Mouse (Mus musculus) layer of hippocampus, adult 6 months (tissue): ENCODE data around the gene Rerg. TPM values are rescaled to one million over a fixed set of nuclear protein-coding genes. Genes with fewer than 3 reads are reported as not detected.

ENCODE experiments used
- long read RNA-seq, 2 experiments: library from polyadenylated mRNA; unstranded; transcript quantifications; one replicate each; pipeline ENCODE4 v2.0.0; 2019 to 2020
- polyA plus RNA-seq: library from polyadenylated mRNA; unstranded; fragments of <200 nt; fragmentation: Nextera tagmentation; gene quantifications from 2 replicates; pipeline ENCODE4 v1.2.3, GENCODE M21; 2021

Gene Rerg
- polyA plus RNA-seq = 28.4 and 32.8 TPM in 2 replicates
- long read RNA-seq, experiment 1, transcript Rerg-202 (5 exons, 2,262 nt) = major isoform, 86 of 95 reads
- long read RNA-seq, experiment 1, partial matches to known transcripts = 2 of 95 reads
- long read RNA-seq, experiment 1, other reads (novel, unspliced or antisense) = 6 of 95 reads
- long read RNA-seq, experiment 2, transcript Rerg-202 (5 exons, 2,262 nt) = major isoform, 208 of 213 reads
- long read RNA-seq, experiment 2, partial matches to known transcripts = 2 of 213 reads
- long read RNA-seq, experiment 2, other reads (novel, unspliced or antisense) = 1 of 213 reads

GRCm38 (mm10) chr6:137170226-137170625, at the start of gene Rerg:
Gene Rerg (minus strand): TSS chr6:137170497.

Other genes with a start within 250 kb of the Rerg start
- gene Erp27, start 248.3 kb downstream of the Rerg start, polyA plus RNA-seq = 0.55 and 0.62 TPM in 2 replicates
- gene Pde6h, start 246.7 kb downstream of the Rerg start, polyA plus RNA-seq = 0.33 and 0.51 TPM in 2 replicates
- 19.7 and 20.4 TPM in 2 replicates for gene Arhgdib, start 228.6 kb downstream of the Rerg start, polyA plus RNA-seq
- 9.2 and 10.2 TPM in 2 replicates for gene Ptpro, start 81.8 kb upstream of the Rerg start, polyA plus RNA-seq